In genomic region chr14:48137731-48138130, GRCm38 (mm10) we compare ENCODE assay signal across 19 mouse cellular contexts. TPM values are rescaled to one million over a fixed set of nuclear protein-coding genes. Genes with fewer than 3 reads are reported as not detected.
A peak's percentile ranks its signal among the peaks of the same experiment; 100 is the strongest.
DNase-seq lines count a peak whose midpoint lies in the region; ATAC-seq and TF ChIP-seq lines count a peak whose summit lies in the region.
"Had no signal": no experiment of that assay in that cellular context is flagged by ENCODE, and none has a peak within 500 bp of the region (broad histone marks: within the 10 kb centered on the region; RNA-seq: fewer than 3 reads in every experiment).

No protein-coding gene starts in this region.

- intact Hi-C loops in heart, adult 2 months (cut with DNase I), result loop anchor here (5.0 to 10.0 kb wide), 3 partner anchors 220 to 383 kb away; partner anchors contain the start of gene Tmem260

- H3K9ac ChIP-seq in heart, embryonic 16.5 days (ENCODE audit: low read length), result no peak overlapping the region
- no peak overlapping the region for H3K9ac ChIP-seq in heart, adult 2 months (ENCODE audit: low read depth, low read length)
- H3K9ac ChIP-seq in lung, embryonic 16.5 days (ENCODE audit: low read length), result no peak overlapping the region
- H3K9ac ChIP-seq: forebrain, embryonic 13.5 days; heart, embryonic 12.5 days; heart, embryonic 15.5 days; hindbrain, embryonic 12.5 days; hindbrain, embryonic 15.5 days had no signal

- WGBS in heart, embryonic 16.5 days, result 63% methylated on average over 8 of the region's 8 CpGs
- WGBS in heart, adult 2 months, result 47% methylated on average over 8 of the region's 8 CpGs
- 57% methylated on average over 8 of the region's 8 CpGs for WGBS in lung, embryonic 16.5 days

- H3K36me3 ChIP-seq in heart, embryonic 16.5 days (ENCODE audit: control insufficient read depth, insufficient read depth), result no peaks in the 10 kb centered on the region
- H3K36me3 ChIP-seq in heart, adult 2 months (ENCODE audit: control insufficient read depth, insufficient read depth, low read length), result peaks cover 3% of the 10 kb centered on the region
- no peaks in the 10 kb centered on the region for H3K36me3 ChIP-seq in lung, embryonic 16.5 days (ENCODE audit: control insufficient read depth, insufficient read depth, low read length)
- H3K36me3 ChIP-seq: forebrain, embryonic 10.5 days; heart, embryonic 12.5 days; heart, embryonic 15.5 days; hindbrain, embryonic 12.5 days; hindbrain, embryonic 15.5 days had no signal

- H3K27me3 ChIP-seq in heart, embryonic 16.5 days (ENCODE audit: control insufficient read depth, insufficient read depth, low read length), result peaks cover 20% of the 10 kb centered on the region
- H3K27me3 ChIP-seq in heart, adult 2 months (ENCODE audit: control insufficient read depth, insufficient read depth, low read length), result no peaks in the 10 kb centered on the region
- H3K27me3 ChIP-seq in lung, embryonic 16.5 days (ENCODE audit: control insufficient read depth, insufficient read depth, low read depth, low read length), result no peaks in the 10 kb centered on the region
- H3K27me3 ChIP-seq: hindbrain, embryonic 15.5 days had no signal

- H3K9me3 ChIP-seq in heart, embryonic 16.5 days (replicated peaks; ENCODE audit: control insufficient read depth, low read length), result no peaks in the 10 kb centered on the region
- H3K9me3 ChIP-seq in lung, embryonic 16.5 days (ENCODE audit: control insufficient read depth, low read length), result no peaks in the 10 kb centered on the region
- H3K9me3 ChIP-seq: forebrain, embryonic 10.5 days; forebrain, embryonic 13.5 days; heart, embryonic 12.5 days; heart, embryonic 15.5 days; hindbrain, embryonic 12.5 days; hindbrain, embryonic 15.5 days had no signal

- peaks cover 17% of the 10 kb centered on the region for H3K4me1 ChIP-seq in heart, embryonic 16.5 days (ENCODE audit: control insufficient read depth, insufficient read depth, low read length)
- H3K4me1 ChIP-seq in heart, adult 2 months (ENCODE audit: control insufficient read depth, insufficient read depth, low read length), result peaks cover 24% of the 10 kb centered on the region
- peaks cover 45% of the 10 kb centered on the region for H3K4me1 ChIP-seq in lung, embryonic 16.5 days (replicated peaks; ENCODE audit: control insufficient read depth, insufficient read depth, low read length)

- H3K79me2 ChIP-seq in heart, adult 2 months (replicated peaks; ENCODE audit: control insufficient read depth, insufficient read depth, low read length), result no peaks in the 10 kb centered on the region

- H3K4me2 ChIP-seq in heart, embryonic 16.5 days (ENCODE audit: low read depth, low read length), result no peak overlapping the region
- no peak overlapping the region for H3K4me2 ChIP-seq in lung, embryonic 16.5 days (ENCODE audit: low read depth, low read length)
- H3K4me2 ChIP-seq: forebrain, embryonic 13.5 days; heart, embryonic 12.5 days; heart, embryonic 15.5 days; hindbrain, embryonic 12.5 days; hindbrain, embryonic 15.5 days had no signal

- no peak for TF ChIP-seq EP300 in heart, adult 2 months (IDR thresholded peaks at IDR 0.05; ENCODE audit: insufficient read depth, low read depth, low read length)

- TF ChIP-seq CTCF in heart, adult 2 months (IDR thresholded peaks at IDR 0.05), result no peak

- H3K27ac ChIP-seq in heart, embryonic 16.5 days (ENCODE audit: low read length), result 0 out of 2 replicates have a peak overlapping the region, but pooled peaks have one; percentile 12
- H3K27ac ChIP-seq in heart, adult 2 months, result no peak overlapping the region; the same call in 1 of the 2 replicates
- 0 out of 2 replicates have a peak overlapping the region, but pooled peaks have one; percentile 0 for H3K27ac ChIP-seq in lung, embryonic 16.5 days (ENCODE audit: low read length)
- H3K27ac ChIP-seq: forebrain, embryonic 13.5 days; heart, embryonic 15.5 days; hindbrain, embryonic 12.5 days; hindbrain, embryonic 15.5 days had no signal

- no peak overlapping the region for H3K4me3 ChIP-seq in heart, embryonic 16.5 days (ENCODE audit: low read length)
- H3K4me3 ChIP-seq in heart, adult 2 months, result no peak overlapping the region
- H3K4me3 ChIP-seq in lung, embryonic 16.5 days (ENCODE audit: low read length), result no peak overlapping the region
- H3K4me3 ChIP-seq: forebrain, embryonic 10.5 days; forebrain, embryonic 13.5 days; heart, embryonic 12.5 days; heart, embryonic 15.5 days; hindbrain, embryonic 12.5 days; hindbrain, embryonic 15.5 days had no signal

- DNase-seq in cerebellum, adult 11-12 months, result peak; percentile 16
- DNase-seq in cerebellum, adult 11 months, result no peak
- no peak for DNase-seq in heart, adult 2 months
- DNase-seq in lung, postnatal 14 days, result no peak
- no peak for DNase-seq in thymus, postnatal 25 days
- DNase-seq: adrenal gland, adult 8-10 months; adrenal gland, postnatal 25 days; cerebellum, adult 8-10 months; gastrocnemius, postnatal 36 days had no signal

- no peak for TF ChIP-seq POLR2A in heart, adult 2 months (IDR thresholded peaks at IDR 0.05; ENCODE audit: insufficient read depth, low read depth, low read length)

- no peak for ATAC-seq in heart, embryonic 16.5 days (replicated peaks; ENCODE audit: extremely low read depth, insufficient read depth, low FRiP score)
- ATAC-seq in lung, embryonic 16.5 days (ENCODE audit: low read depth), result no peak
- ATAC-seq in granulocyte monocyte progenitor cell, adult 5-6 weeks (replicated peaks; ENCODE audit: poor library complexity, severe bottlenecking), result 0 out of 2 replicates have a peak, but pooled peaks have one; percentile 2
- ATAC-seq: activated CD4-positive, CD25-positive, alpha-beta regulatory T cell, adult 4 months had no signal

RNA-seq across cellular contexts. Expression of gene Peli2, which starts 17.1 kb away (rescaled TPM):
- 2.6 and 3.5 TPM in 2 replicates for polyA plus RNA-seq in heart, embryonic 16.5 days (2015; fragmentation: Nextera tagmentation; extraction: Ambion mirVana)
- total RNA-seq in heart, adult 2 months (2021), result 10 to 100 TPM; 17.2 to 20.3 TPM
- polyA plus RNA-seq in heart, adult 2 months (2012; rRNA removed), result 8.1 and 10.1 TPM in 2 replicates
- 15.3 and 15.8 TPM in 2 replicates for polyA plus RNA-seq in lung, embryonic 16.5 days (2015; fragmentation: Nextera tagmentation; extraction: Ambion mirVana)
- 8.7 and 13.1 TPM in 2 replicates for total RNA-seq in granulocyte monocyte progenitor cell, adult 5-6 weeks (2014; fragmentation: Nextera tagmentation)
- total RNA-seq in granulocyte monocyte progenitor cell, adult 5-6 weeks (2017), result 6.3 and 9.9 TPM in 2 replicates
